Mouse (Mus musculus) C2C12 (cell line): ENCODE measurements around the gene Hsh2d. TPM values are rescaled to one million over a fixed set of nuclear protein-coding genes. Genes with fewer than 3 reads are reported as not detected.

Experiments used
- H3K27me3 ChIP-seq: one replicate; pipeline ENCODE4 v1.6.1; 2011; ENCODE audit not compliant: control insufficient read depth, insufficient read depth, insufficient read length
- H3K36me3 ChIP-seq: one replicate; pipeline ENCODE4 v1.6.1; 2011; ENCODE audit not compliant: control insufficient read depth, insufficient read depth
- H3K4me3 ChIP-seq: one replicate; pipeline ENCODE4 v1.5.1; 2011; ENCODE audit warnings: mild to moderate bottlenecking, control low read depth; ENCODE audit not compliant: poor library complexity, insufficient read depth, severe bottlenecking
- H3K79me2 ChIP-seq: one replicate; pipeline ENCODE4 v1.6.1; 2011; ENCODE audit not compliant: control insufficient read depth, insufficient read depth
- H3K79me3 ChIP-seq: one replicate; pipeline ENCODE4 v1.6.1; 2011; ENCODE audit warnings: low read depth, control low read depth
- H3ac ChIP-seq: one replicate; pipeline ENCODE3; 2011; ENCODE audit warnings: low read depth; ENCODE audit not compliant: control insufficient read depth, insufficient read length
- CEBPB ChIP-seq: IDR thresholded peaks from one replicate; pipeline ENCODE4 v1.6.1; 2011; ENCODE audit warnings: low read depth, mild to moderate bottlenecking, control low read depth, moderate library complexity
- CTCF ChIP-seq: IDR thresholded peaks from one replicate; pipeline ENCODE4 v1.5.1; 2011; ENCODE audit not compliant: control insufficient read depth, insufficient read depth, insufficient read length
- FOSL1 ChIP-seq: IDR thresholded peaks from one replicate; pipeline ENCODE4 v1.8.0; 2011; ENCODE audit warnings: mild to moderate bottlenecking, low read length; ENCODE audit not compliant: poor library complexity, insufficient read depth, severe bottlenecking
- MAX ChIP-seq: IDR thresholded peaks from one replicate; pipeline ENCODE4 v1.6.1; 2011; ENCODE audit warnings: mild to moderate bottlenecking, control low read depth
- MYOD1 ChIP-seq: IDR thresholded peaks from one replicate; pipeline ENCODE4 v1.6.1; 2011; ENCODE audit warnings: low read depth; ENCODE audit not compliant: control insufficient read depth, insufficient read length
- MYOG ChIP-seq: IDR thresholded peaks from one replicate; pipeline ENCODE4 v1.6.1; 2011; ENCODE audit not compliant: control insufficient read depth, insufficient read length; ENCODE audit errors: extremely low read depth
- USF1 ChIP-seq: IDR thresholded peaks from one replicate; pipeline ENCODE4 v1.6.1; 2011; ENCODE audit warnings: low read depth, mild to moderate bottlenecking, control low read depth, moderate library complexity
- polyA plus RNA-seq: library from polyadenylated mRNA; unstranded; fragments of >200 nt; fragmentation: generic; extraction: Trizol; gene quantifications from one replicate; pipeline ENCODE4 v1.2.1, GENCODE M21; 2012; ENCODE audit warnings: missing spikeins

Hsh2d gene
- polyA plus RNA-seq, 1 experiment: 0.04 TPM

GRCm38 (mm10) chr8:72213536-72213935, 24.1 kb downstream of the Hsh2d start, which contains the start of gene Gm11034:
Gene Gm11034 (minus strand): TSS chr8:72213636.
- H3K27me3 ChIP-seq: peaks cover 16% of the 10 kb centered on the region
- no peaks in the 10 kb centered on the region for H3K79me3 ChIP-seq
- H3ac ChIP-seq: no peak within 1 kb of the TSS
- H3K79me2 ChIP-seq: no peaks in the 10 kb centered on the region
- no peak within 1 kb of the TSS for H3K4me3 ChIP-seq
- no peak for TF ChIP-seq CTCF
- no peak for TF ChIP-seq USF1
- TF ChIP-seq CEBPB: no peak
- no peaks in the 10 kb centered on the region for H3K36me3 ChIP-seq

DNA sequence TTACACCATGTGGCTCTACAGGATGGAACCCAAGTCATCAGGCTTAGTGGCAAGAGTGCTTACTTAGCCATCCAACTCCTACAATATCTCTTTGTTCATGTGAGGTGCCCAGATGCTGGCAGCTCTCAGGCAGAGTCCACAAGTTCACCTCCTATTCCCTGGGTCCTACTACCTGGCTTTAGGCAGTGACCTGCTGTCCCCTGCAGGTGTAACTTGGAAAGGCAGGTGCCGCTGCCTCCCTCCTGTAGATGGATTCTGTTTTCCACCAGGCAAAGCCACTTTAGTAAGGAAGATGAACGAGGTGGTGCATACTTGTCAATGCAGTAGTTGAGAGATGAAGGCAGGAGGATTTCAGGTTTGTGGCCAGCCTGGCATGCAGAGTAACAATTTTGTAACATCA, 25.6 kb downstream of the Hsh2d start:
- Histone ChIP-seq H3K27me3 (peaks cover 16% of the 10 kb centered on the region), H3K79me3 (peaks cover 4% of the 10 kb centered on the region)
- TF ChIP-seq MYOG (no peak), FOSL1 (no peak), CTCF (no peak), USF1 (no peak)

GRCm38 (mm10) chr8:72215871-72216270, 26.4 kb downstream of the Hsh2d start:
- H3K27me3 ChIP-seq: peaks cover 16% of the 10 kb centered on the region
- TF ChIP-seq MAX (no peak), CEBPB (no peak), MYOD1 (no peak), USF1 (no peak), CTCF (no peak), FOSL1 (no peak), MYOG (no peak)

More for the DNA sequence above, 25.6 kb downstream of the Hsh2d start:
- Histone ChIP-seq H3ac (no peak overlapping the region), H3K4me3 (no peak overlapping the region), H3K36me3 (no peaks in the 10 kb centered on the region), H3K79me2 (peaks cover 5% of the 10 kb centered on the region)

GRCm38 (mm10) chr8:72218781-72219540, 29.5 kb downstream of the Hsh2d start:
- H3ac ChIP-seq: no peak overlapping the region
- H3K27me3 ChIP-seq: peaks cover 10% of the 10 kb centered on the region
- H3K36me3 ChIP-seq: peaks cover 20% of the 10 kb centered on the region
- H3K79me2 ChIP-seq: peaks cover 27% of the 10 kb centered on the region
- no peak for TF ChIP-seq MYOG
- TF ChIP-seq FOSL1: no peak
- no peak for TF ChIP-seq CEBPB
- no peak for TF ChIP-seq CTCF
- no peak for TF ChIP-seq MYOD1
- TF ChIP-seq MAX: no peak
- TF ChIP-seq USF1: no peak
- no peak overlapping the region for H3K4me3 ChIP-seq
- H3K79me3 ChIP-seq: peaks cover 20% of the 10 kb centered on the region

More at GRCm38 (mm10) chr8:72215871-72216270, 26.4 kb downstream of the Hsh2d start:
- Histone ChIP-seq H3K79me2 (peaks cover 13% of the 10 kb centered on the region), H3K36me3 (no peaks in the 10 kb centered on the region), H3ac (no peak overlapping the region), H3K79me3 (peaks cover 12% of the 10 kb centered on the region), H3K4me3 (no peak overlapping the region)

GRCm38 (mm10) chr8:72219541-72220363, 30.3 kb downstream of the Hsh2d start, which contains the start of gene Fam32a:
Gene Fam32a (plus strand): TSS chr8:72219730.
- Histone ChIP-seq H3K4me3 (peak within 1 kb of the TSS; percentile 82), H3ac (peak within 1 kb of the TSS; percentile 80), H3K79me3 (peaks cover 20% of the 10 kb centered on the region), H3K36me3 (peaks cover 20% of the 10 kb centered on the region), H3K79me2 (peaks cover 27% of the 10 kb centered on the region), H3K27me3 (peaks cover 7% of the 10 kb centered on the region)
- TF ChIP-seq MAX: peak; percentile 32
- no peak for TF ChIP-seq FOSL1
